Mouse (Mus musculus) cortical plate, adult 2 months (tissue): Measurements from ENCODE around the gene Gapvd1. TPM values are rescaled to one million over a fixed set of nuclear protein-coding genes. Genes with fewer than 3 reads are reported as not detected.

Experiments
- H3K27ac ChIP-seq: fragments of 200-500 bp; 2 replicates; pipeline ENCODE4 v1.5.1; 2012; ENCODE audit warnings: low read length, control low read depth, inconsistent platforms; ENCODE audit not compliant: insufficient read depth
- H3K4me1 ChIP-seq: fragments of 200-500 bp; 2 replicates; pipeline ENCODE4 v1.6.1; 2011; ENCODE audit warnings: low read length; ENCODE audit not compliant: control insufficient read depth, insufficient read depth
- H3K4me3 ChIP-seq: fragments of 200-500 bp; 2 replicates; pipeline ENCODE4 v1.5.1; 2011; ENCODE audit warnings: mild to moderate bottlenecking, low read length, control low read depth; ENCODE audit not compliant: insufficient read depth
- CTCF ChIP-seq: fragments of 200-500 bp; IDR thresholded peaks from 2 replicates; pipeline ENCODE4 v1.5.1; 2011; ENCODE audit warnings: mild to moderate bottlenecking, control low read depth, low read length; ENCODE audit not compliant: insufficient read depth; ENCODE audit errors: extremely low read depth
- POLR2A ChIP-seq: fragments of 200-500 bp; IDR thresholded peaks from 2 replicates; pipeline ENCODE4 v1.6.1; 2011; ENCODE audit warnings: mild to moderate bottlenecking, low read length, control low read depth; ENCODE audit not compliant: insufficient read depth; ENCODE audit errors: extremely low read depth
- polyA plus RNA-seq: library from polyadenylated mRNA; depleted of rRNA; stranded (reverse); fragments of >200 nt; gene quantifications from 2 replicates; pipeline ENCODE4 v1.2.3, GENCODE M21; 2012

The Gapvd1 gene
- polyA plus RNA-seq, 1 experiment = 42.0 TPM

DNA sequence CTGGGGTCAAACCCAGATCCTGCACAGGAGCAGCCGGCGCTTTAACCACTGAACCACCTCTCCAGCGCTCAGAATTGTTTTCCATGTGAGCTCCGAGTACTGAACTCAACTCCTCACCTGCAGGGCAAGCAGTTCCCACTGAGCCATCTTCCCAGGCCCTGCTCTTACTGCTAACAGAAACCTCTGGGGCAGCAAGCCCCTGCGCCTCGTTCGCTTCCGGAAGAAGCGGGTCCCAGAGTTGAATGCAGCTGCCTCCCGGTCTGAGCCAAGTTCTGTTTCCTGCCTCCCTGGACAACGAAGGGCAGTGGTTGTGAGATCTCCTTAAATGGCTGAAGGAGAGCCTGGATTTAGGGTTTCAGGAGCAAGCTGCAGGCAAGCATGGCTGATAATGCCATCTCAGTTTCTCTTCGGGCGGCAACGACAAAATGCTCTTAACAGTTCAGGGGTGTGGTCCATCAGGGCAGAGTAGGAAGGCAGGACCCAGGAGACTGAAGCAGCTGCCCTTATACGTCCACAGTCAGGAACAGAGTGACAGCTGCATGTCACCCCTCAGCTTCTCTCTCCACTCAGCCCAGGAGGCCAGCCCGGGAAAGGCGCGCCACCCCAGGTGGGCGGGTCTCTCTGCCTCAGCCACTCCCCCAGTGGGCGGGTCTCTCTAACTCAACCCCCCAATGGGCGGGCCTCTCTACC is 109.0 kb downstream of the Gapvd1 start:
- TF ChIP-seq CTCF = no peak
- no peak for TF ChIP-seq POLR2A
- Histone ChIP-seq H3K4me1 (no peaks in the 10 kb centered on the region), H3K27ac (no peak overlapping the region), H3K4me3 (no peak overlapping the region)

DNA sequence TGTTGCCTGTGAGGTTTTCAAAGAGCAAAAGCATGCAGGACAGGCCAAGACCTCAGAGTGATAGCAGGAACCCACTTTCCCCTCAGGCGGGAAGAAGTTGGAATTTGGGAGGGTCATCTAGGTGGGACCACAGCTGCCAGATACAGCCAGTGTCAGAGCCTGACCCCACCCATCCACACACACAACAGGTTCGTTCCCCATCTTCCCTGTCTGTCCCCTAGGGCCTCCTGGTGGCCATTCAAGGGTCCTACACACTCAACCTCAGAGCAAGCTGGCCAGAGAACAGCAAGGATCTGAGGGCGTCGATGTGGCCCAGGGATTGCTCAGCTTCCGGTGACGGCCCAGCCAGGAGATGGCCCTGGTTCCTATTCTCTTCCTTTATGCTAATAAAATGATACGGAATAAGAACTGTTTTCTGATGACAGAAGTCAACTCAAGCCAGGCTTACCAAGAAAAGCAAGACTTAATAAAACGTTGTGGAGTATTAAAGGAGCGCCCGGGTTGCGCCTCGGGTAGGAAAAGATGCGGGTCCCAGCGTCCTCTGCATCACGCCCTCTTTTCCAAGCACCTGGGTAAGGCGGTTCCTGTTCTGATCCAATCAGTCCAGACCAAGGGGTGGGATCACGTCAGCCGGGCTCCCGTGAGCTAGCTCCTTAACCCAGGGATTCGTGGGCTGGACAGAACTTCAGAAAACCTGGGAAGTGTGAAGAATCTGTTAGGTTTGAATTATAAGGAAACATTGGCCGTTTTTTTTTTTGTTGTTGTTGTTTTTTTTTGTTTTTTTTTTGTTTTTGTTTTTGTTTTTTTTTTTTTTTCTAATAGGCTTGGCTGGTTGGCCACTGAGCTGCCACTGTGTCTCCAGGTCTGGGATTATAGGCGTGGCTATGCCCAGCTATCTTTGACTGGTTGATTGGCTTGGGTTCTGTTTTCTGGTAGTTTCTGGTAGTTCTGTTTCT is 110.2 kb downstream of the Gapvd1 start:
- no peak for TF ChIP-seq POLR2A
- TF ChIP-seq CTCF = peak; percentile 23
- Histone ChIP-seq H3K27ac (no peak overlapping the region), H3K4me3 (no peak overlapping the region), H3K4me1 (no peaks in the 10 kb centered on the region)

DNA sequence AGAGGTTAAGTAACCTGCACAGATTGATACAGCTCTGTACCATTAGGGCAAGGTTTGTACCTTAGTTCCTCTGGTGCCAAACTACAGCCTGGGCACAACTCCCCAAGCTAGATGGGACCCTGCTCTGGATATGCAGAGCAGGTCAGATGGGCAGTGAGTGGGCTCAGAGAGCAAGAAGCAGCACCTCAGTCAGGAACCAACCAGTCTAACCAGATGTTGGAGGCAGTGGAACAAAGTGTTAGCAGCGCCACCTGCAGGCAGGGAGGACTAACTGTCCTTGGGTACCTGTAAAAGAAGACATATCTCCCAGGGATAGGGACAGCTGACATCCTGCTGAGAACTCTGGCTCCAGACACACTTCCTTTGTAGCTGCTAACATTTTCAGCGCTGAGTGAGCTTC is 112.7 kb downstream of the Gapvd1 start:
- no peak overlapping the region for H3K27ac ChIP-seq
- peak; percentile 36 for TF ChIP-seq CTCF
- no peak for TF ChIP-seq POLR2A
- H3K4me1 ChIP-seq = no peaks in the 10 kb centered on the region
- H3K4me3 ChIP-seq = no peak overlapping the region

DNA sequence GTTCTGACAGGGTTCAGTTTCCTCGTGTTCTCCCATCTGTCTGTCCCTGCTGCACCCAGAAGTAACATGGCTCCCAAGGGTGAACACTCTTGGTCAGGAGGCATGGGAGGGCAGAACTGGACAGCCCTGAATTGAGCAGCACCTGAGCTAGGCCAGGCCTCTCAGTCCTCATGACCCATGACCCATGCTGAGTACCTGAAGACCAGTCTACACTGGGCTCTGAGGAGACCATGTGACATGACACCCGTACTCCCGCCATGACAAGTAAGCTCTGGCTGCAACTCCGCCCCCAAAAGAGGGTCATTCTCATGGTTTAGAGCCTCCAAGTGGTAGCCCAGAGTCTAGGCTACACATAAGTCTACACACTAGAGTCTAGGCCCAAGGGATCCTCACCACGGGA is 115.3 kb downstream of the Gapvd1 start:
- no peak overlapping the region; the same call in 1 of the 2 replicates for H3K4me3 ChIP-seq
- no peak overlapping the region for H3K27ac ChIP-seq
- TF ChIP-seq CTCF (no peak), POLR2A (no peak)
- H3K4me1 ChIP-seq = no peaks in the 10 kb centered on the region

DNA sequence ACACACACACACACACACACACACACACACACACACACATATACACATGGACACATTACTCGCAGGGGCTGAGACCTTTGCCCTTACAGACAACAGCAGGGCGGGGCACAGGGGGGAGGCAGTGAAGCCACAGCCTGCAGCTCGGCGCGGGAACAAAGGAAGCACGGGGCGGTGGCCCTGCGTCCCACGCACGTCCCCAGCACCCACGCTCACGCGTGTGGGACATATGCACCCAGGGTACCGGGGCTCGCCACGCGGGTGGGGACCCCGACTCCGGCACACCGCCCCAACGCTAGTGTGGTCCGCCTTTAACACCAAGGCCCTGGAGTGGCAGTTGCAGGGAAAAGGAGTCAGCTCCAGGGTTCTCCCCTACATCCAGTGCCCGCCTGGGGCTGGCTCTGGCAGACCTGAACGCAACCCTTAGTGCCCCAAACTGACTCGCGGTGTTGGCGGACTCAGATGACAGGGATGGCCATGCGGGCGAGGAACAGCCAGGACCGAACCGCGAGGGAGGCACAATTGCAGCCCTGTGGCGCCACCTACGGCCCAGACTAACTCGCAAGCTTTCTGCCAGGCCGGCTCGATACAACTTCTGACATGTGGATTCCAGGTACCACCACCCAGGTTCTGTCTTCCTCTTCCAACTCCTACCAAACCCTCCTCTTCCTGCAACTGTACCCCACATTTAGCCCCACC is 115.9 kb downstream of the Gapvd1 start:
- H3K4me3 ChIP-seq = peak overlapping the region; percentile 26
- no peaks in the 10 kb centered on the region for H3K4me1 ChIP-seq
- H3K27ac ChIP-seq = no peak overlapping the region
- no peak for TF ChIP-seq POLR2A
- peak; percentile 95 for TF ChIP-seq CTCF

DNA sequence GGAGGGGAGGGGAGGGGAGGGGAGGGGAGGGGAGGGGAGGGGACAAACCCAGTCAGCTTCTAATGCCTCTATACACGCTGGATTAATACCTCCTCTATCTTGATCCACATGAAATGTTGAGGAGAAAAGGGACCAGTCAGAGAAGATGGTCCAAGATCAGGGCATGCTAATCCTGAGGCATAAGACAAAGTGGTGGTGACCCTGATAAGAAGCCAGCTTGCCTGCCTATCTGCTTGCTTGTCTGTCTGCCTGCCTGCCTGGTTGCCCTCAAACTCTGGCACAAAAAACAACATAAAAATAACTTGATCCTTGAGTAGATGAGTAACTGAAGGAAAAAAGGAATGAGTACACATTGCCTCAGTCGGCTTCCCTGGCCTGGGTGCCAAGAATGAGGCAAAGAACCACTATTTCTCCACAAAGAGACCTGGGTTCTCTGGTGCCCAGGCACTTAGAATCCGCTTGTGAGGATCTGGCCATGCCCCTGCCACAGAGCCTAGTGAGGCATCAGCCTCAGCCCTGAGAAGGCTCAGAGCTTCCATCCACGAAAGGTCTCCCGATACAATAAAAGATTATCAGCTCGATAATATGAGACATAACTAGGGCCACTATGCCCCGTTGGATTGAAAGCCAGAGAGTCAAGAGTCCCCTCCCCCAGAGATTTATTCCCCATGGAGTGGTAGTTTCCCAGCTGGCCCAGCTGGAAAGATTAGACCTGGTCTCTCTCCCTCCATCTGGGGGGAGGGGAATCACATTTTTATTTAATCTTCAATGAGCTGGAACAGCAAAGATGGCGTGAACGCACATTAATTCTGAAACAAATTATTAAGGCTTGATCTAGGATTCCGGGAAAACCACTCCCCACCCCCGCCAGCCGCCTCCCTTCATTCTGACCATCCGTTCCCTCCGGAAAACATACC is 119.5 kb downstream of the Gapvd1 start:
- H3K27ac ChIP-seq = no peak overlapping the region
- H3K4me3 ChIP-seq = no peak overlapping the region
- H3K4me1 ChIP-seq = no peaks in the 10 kb centered on the region
- TF ChIP-seq CTCF = no peak
- no peak for TF ChIP-seq POLR2A

DNA sequence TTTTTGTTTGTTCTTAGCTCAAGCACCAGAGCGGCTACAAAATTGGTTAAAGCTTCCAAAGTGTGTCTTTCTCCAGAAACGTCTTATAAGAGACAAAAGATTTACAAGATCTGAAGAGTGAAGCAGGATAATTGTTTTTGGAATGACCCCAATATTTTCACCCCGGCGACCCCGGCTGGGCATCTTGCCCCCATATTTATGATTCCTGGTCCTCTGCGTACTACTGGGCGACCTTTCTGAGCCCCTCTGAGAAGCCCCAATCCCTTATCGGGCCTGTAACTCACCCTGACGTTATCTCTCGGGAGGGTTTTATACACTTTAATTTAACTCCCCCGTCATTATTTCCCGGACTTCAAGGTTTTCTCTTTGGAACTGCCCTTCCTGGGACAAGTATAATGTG is 123.0 kb downstream of the Gapvd1 start:
- TF ChIP-seq CTCF (no peak), POLR2A (no peak)
- Histone ChIP-seq H3K4me3 (no peak overlapping the region), H3K4me1 (no peaks in the 10 kb centered on the region; the same call in 1 of the 2 replicates), H3K27ac (no peak overlapping the region)

DNA sequence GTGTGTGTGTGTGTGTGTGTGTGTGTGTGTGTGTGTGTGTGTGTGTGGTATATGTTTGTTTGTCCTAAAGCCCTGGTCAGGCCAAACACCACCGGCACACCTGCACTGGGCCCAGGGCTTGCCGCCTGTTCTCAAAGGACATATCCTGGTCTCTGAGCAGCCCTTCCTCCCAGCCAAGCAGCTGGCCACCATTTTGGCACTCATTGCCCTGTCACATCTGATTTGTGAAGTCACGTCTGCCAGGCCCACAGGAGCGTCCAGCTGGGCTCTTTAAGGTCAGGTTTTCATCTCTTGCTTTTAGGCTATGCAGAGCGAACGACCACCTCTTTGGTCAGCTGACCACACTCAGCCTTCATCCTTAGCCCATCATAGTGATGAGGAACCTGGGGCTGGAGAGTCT is 124.6 kb downstream of the Gapvd1 start:
- H3K4me1 ChIP-seq = no peaks in the 10 kb centered on the region; the same call in 1 of the 2 replicates
- H3K4me3 ChIP-seq = no peak overlapping the region
- no peak for TF ChIP-seq POLR2A
- TF ChIP-seq CTCF = no peak
- H3K27ac ChIP-seq = no peak overlapping the region
